Mouse (Mus musculus) kidney, adult 9 months (tissue): Measurements from ENCODE around the gene Syn2.

Experiments
- DNase-seq: peaks from one replicate; pipeline ENCODE4 v3.0.0; 2022

Gene Syn2

GRCm38 (mm10) chr6:115134501-115135331 is at the start of gene Syn2:
Gene Syn2 (plus strand): TSS chr6:115134902.
- peak; percentile 70 for DNase-seq

GRCm38 (mm10) chr6:115085274-115085841 is 49.3 kb upstream of the Syn2 start:
- DNase-seq, result no peak

- peak; percentile 7 for DNase-seq
Observed at GRCm38 (mm10) chr6:115088314-115089106, 46.2 kb upstream of the Syn2 start.

- no peak for DNase-seq
Observed at GRCm38 (mm10) chr6:115091737-115092136, 43.0 kb upstream of the Syn2 start.

- DNase-seq, result no peak
Observed at GRCm38 (mm10) chr6:115102542-115102941, 32.2 kb upstream of the Syn2 start.

- DNase-seq, result no peak
Observed at GRCm38 (mm10) chr6:115111426-115111825, 23.3 kb upstream of the Syn2 start.

- DNase-seq, result no peak
Observed at GRCm38 (mm10) chr6:115122181-115122580, 12.5 kb upstream of the Syn2 start.

GRCm38 (mm10) chr6:115123262-115124201 is 11.2 kb upstream of the Syn2 start:
- peak; percentile 5 for DNase-seq

GRCm38 (mm10) chr6:115124675-115125357 is 9.9 kb upstream of the Syn2 start:
- no peak for DNase-seq

- DNase-seq, result no peak
Observed at GRCm38 (mm10) chr6:115125358-115125720, 9.4 kb upstream of the Syn2 start.

- DNase-seq, result no peak
Observed at GRCm38 (mm10) chr6:115126232-115126785, 8.4 kb upstream of the Syn2 start.

GRCm38 (mm10) chr6:115126851-115127250 is 7.9 kb upstream of the Syn2 start:
- no peak for DNase-seq

- DNase-seq, result no peak
Observed at GRCm38 (mm10) chr6:115127255-115127824, 7.4 kb upstream of the Syn2 start.

GRCm38 (mm10) chr6:115135332-115135649 is 589 bp downstream of the Syn2 start:
- DNase-seq, result peak; percentile 3

GRCm38 (mm10) chr6:115136156-115136555 is 1.5 kb downstream of the Syn2 start:
- no peak for DNase-seq

- no peak for DNase-seq
Observed at GRCm38 (mm10) chr6:115141446-115141845, 6.7 kb downstream of the Syn2 start.

- DNase-seq, result no peak
Observed at GRCm38 (mm10) chr6:115161175-115161574, 26.5 kb downstream of the Syn2 start.

GRCm38 (mm10) chr6:115165863-115166470 is 31.3 kb downstream of the Syn2 start:
- DNase-seq, result no peak

GRCm38 (mm10) chr6:115168921-115169320 is 34.2 kb downstream of the Syn2 start:
- DNase-seq, result no peak

- DNase-seq, result no peak
Observed at GRCm38 (mm10) chr6:115169518-115169917, 34.8 kb downstream of the Syn2 start.

GRCm38 (mm10) chr6:115174845-115175244 is 40.1 kb downstream of the Syn2 start:
- DNase-seq, result peak; percentile 27
